Mouse (Mus musculus): Measurements from ENCODE around the gene Sept5.

The Sept5 gene

GRCm38 (mm10) chr16:18631141-18631540 lies 1.4 kb upstream of the Sept5 start:
- no peak for DNase-seq

- no peak for DNase-seq
These were observed 537 bp upstream of the Sept5 start for GRCm38 (mm10) chr16:18630291-18630690.

- no peak for DNase-seq
These were observed 810 bp downstream of the Sept5 start for GRCm38 (mm10) chr16:18628948-18629340.

GRCm38 (mm10) chr16:18628206-18628947 lies 1.4 kb downstream of the Sept5 start:
- no peak for DNase-seq

GRCm38 (mm10) chr16:18627163-18627562 lies 2.6 kb downstream of the Sept5 start:
- no peak for DNase-seq

- DNase-seq: peak; percentile 87
These were observed 3.3 kb downstream of the Sept5 start, which contains the start of gene Gm49601 for GRCm38 (mm10) chr16:18626376-18626878. Gm49601 (minus strand) TSS chr16:18626427.

GRCm38 (mm10) chr16:18625791-18626311 lies 3.9 kb downstream of the Sept5 start:
- DNase-seq: no peak

GRCm38 (mm10) chr16:18625097-18625496 lies 4.7 kb downstream of the Sept5 start:
- DNase-seq: no peak

GRCm38 (mm10) chr16:18624641-18625040 lies 5.1 kb downstream of the Sept5 start:
- no peak for DNase-seq

- DNase-seq: no peak
These were observed 5.8 kb downstream of the Sept5 start for GRCm38 (mm10) chr16:18623751-18624540.

GRCm38 (mm10) chr16:18622916-18623750 lies 6.6 kb downstream of the Sept5 start:
- no peak for DNase-seq

- DNase-seq: no peak
These were observed 7.7 kb downstream of the Sept5 start, which contains the start of gene Gp1bb for GRCm38 (mm10) chr16:18622019-18622418. Gp1bb (minus strand) TSS chr16:18622403.

- no peak for DNase-seq
These were observed 8.3 kb downstream of the Sept5 start for GRCm38 (mm10) chr16:18621362-18622001.

- peak; percentile 68 for DNase-seq
These were observed 9.0 kb downstream of the Sept5 start for GRCm38 (mm10) chr16:18620601-18621361.

GRCm38 (mm10) chr16:18620201-18620600 lies 9.6 kb downstream of the Sept5 start:
- no peak for DNase-seq

- DNase-seq: no peak
These were observed 10.6 kb downstream of the Sept5 start for GRCm38 (mm10) chr16:18619110-18619509.

GRCm38 (mm10) chr16:18618297-18618696 lies 11.5 kb downstream of the Sept5 start:
- DNase-seq: no peak

- peak; percentile 91 for DNase-seq
These were observed 12.2 kb downstream of the Sept5 start for GRCm38 (mm10) chr16:18617370-18618065.

GRCm38 (mm10) chr16:18613301-18613700 lies 16.5 kb downstream of the Sept5 start:
- no peak for DNase-seq

GRCm38 (mm10) chr16:18611752-18612151 lies 18.0 kb downstream of the Sept5 start:
- no peak for DNase-seq

GRCm38 (mm10) chr16:18609099-18609498 lies 20.7 kb downstream of the Sept5 start:
- DNase-seq: no peak
